Mouse (Mus musculus) kidney, postnatal 4 days (tissue): ENCODE results near the gene Klhdc7b.
A peak's percentile ranks its signal among the peaks of the same experiment; 100 is the strongest.

Experiments used
- DNase-seq, 2 experiments: peaks; one replicate each; pipeline ENCODE4 v3.0.0; 2021; ENCODE audit warnings: mixed read lengths in 2 of 2

Gene Klhdc7b

GRCm38 (mm10) chr15:89384617-89385016, at the start of gene Klhdc7b:
Gene Klhdc7b, plus strand, starts transcription at chr15:89384917.
- no peak for DNase-seq

GRCm38 (mm10) chr15:89336422-89336821, 48.3 kb upstream of the Klhdc7b start:
- no peak for DNase-seq

DNA sequence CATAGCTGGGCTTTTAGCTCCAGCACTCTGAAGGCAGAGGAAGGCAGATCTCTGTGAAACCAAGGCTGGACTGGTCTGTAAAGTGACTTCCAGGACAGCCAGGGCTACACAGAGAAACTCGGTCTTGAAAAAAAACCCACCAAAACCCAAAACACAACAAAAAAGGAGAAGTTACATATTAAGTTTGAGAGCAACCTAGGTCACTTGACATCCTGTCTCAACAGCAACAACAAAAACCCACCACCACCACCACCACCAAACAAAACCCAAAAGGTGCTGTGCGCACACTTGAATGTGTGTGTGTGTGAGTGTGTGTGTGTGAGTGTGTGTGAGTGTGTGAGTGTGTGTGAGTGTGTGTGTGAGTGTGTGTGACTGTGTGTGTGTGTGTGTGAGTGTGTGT, 45.0 kb upstream of the Klhdc7b start:
- DNase-seq = no peak

- DNase-seq = no peak
Measured at GRCm38 (mm10) chr15:89340136-89340535, 44.6 kb upstream of the Klhdc7b start.

DNA sequence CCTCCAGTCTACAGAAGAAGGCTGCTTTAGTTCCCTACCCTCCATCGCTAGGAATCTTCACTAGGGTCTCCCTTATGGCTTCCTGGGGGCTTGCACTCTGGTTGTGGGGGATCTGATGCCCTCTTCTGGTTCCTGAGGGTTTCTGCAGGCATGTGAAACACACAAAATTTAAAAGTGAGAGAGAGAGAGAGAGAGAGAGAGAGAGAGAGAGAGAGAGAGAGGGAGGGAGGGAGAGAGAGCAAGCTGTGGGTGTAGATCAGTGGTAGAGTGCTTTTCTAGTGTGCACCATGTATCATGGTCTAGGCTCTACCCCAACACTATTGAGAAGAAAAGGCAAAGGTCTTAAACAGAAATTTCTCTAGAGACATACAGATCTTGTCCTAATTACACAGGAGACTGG, 43.0 kb upstream of the Klhdc7b start:
- DNase-seq = no peak

DNA sequence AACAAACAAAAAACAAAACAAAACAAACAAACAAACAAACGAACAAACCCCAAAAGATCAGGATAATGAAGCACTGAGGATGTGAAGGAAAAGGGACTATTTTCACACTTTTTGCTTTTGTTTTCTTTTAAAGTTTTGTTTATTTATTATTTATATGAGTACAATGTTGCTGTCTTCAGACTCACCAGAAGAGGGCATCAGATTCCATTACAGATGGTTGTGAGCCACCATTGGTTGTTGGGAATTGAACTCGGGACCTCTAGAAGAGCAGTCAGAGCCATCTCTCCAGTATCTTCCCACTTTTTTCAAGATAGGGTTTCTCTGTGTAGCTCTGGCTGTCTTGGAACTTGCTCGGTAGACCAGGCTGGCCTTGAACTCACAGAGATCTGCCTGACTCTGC, 41.4 kb upstream of the Klhdc7b start:
- no peak for DNase-seq

DNA sequence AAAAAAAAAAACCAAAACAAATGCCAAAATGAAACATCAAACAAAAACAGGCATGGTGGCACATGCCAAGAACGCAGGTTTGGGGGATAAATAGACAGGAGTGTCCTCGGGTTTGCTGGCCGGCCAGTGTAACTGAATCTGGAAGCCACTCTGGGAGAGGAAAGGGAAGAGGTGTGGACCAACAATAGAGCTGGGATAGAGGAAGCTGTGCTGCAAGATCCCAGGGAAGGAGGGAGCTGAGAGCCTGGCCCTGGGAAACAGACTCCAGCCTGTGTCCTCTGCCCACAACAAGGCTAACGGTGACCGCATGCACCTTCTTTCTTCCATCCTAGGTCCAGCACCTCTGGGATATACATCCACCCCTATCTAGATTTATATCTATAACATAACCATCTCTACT, 34.3 kb upstream of the Klhdc7b start:
- no peak for DNase-seq

GRCm38 (mm10) chr15:89351302-89351701, 33.4 kb upstream of the Klhdc7b start:
- no peak for DNase-seq

GRCm38 (mm10) chr15:89352054-89352453, 32.7 kb upstream of the Klhdc7b start:
- no peak for DNase-seq

DNA sequence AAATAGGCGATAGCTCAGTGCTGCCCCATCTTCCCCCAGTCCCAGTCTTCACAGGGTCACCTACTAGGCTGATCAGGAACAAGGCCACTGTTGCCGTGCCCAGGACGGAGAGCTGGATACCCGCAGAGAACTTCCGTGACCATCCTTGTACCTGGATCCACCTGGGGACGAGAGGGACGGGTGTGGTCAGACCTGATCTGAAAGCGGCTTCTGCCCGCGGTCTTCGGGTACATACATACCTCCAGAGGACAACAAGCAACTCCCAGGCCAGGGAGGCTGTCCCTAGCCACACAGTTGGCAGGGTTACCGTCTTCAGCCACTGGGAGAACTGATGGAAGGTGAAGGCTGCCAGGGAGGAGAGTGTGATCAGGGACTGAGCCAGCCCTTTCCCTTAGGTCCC, 31.9 kb upstream of the Klhdc7b start:
- no peak for DNase-seq

GRCm38 (mm10) chr15:89353837-89354236, 30.9 kb upstream of the Klhdc7b start:
- no peak for DNase-seq

DNA sequence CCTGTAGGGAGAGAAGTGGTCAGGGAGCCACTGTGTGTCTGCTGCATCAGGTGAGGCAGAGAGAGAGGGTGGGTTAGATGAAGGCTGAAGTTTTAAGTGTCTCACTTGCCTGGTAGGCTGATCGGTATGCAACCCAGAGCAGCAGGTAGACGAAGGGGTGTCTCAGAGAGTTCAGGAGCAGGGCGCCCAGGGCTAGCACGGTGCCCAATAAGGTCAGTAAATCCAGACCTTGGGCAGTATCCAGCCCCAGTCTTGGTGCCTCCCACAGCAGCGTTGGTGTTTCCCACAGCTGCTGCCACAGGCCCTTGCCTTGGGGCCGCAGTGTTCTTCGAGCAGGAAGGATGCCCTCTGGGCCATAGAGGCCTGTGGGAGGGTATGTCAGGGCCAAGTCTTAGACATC, 30.3 kb upstream of the Klhdc7b start:
- no peak for DNase-seq

- DNase-seq = peak; percentile 98 to 99
Measured at GRCm38 (mm10) chr15:89355241-89356187, 29.2 kb upstream of the Klhdc7b start, which contains the start of the genes Lmf2 and Ncaph2. Gene Lmf2, minus strand, starts transcription at chr15:89355659. Gene Ncaph2, plus strand, starts transcription at chr15:89355719.

GRCm38 (mm10) chr15:89356372-89356771, 28.3 kb upstream of the Klhdc7b start:
- peak; percentile 92 to 95 for DNase-seq

- DNase-seq = no peak
Measured at GRCm38 (mm10) chr15:89358784-89359183, 25.9 kb upstream of the Klhdc7b start.

DNA sequence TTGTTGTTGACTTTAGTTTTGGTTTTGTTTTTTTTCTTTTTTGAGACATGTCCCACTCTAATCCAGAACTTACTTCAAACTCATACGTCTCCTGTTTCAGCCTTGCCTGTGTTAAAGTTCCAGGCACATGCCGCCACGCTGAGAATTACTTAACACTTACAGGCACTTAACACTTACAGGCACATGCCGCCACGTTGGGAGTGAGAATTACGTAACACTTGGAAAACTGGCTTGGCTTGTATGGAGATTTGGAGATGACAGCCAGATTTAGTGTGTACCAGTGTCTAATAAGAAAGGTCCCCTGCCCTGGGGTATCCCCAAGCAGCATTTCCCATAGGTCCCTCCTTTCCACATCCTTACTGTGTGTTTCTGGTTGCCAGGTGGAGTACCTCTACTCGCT, 21.7 kb upstream of the Klhdc7b start:
- DNase-seq = no peak

GRCm38 (mm10) chr15:89365141-89365551, 19.6 kb upstream of the Klhdc7b start:
- no peak for DNase-seq

DNA sequence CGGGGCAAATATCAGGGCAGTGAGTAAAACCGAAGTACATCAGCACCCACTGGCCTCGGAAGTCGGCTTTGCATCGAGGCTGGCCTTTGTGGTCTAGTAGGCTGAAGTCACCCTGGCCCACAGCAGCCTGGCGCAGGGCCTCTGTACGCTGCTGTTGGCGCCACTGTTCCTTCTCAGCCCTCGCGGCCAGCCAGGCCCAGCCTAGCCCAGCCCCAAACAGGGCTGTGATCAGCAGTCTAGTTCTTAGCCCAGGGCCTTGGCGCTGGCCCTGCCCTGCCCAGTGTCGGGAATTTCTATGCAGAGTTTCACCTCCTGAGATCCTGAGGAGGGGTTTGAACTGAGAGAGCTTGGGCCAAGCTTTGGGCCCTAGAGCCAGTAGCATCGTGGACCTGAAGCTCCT, 12.6 kb upstream of the Klhdc7b start:
- no peak for DNase-seq

GRCm38 (mm10) chr15:89372536-89372935, 12.2 kb upstream of the Klhdc7b start:
- no peak for DNase-seq

DNA sequence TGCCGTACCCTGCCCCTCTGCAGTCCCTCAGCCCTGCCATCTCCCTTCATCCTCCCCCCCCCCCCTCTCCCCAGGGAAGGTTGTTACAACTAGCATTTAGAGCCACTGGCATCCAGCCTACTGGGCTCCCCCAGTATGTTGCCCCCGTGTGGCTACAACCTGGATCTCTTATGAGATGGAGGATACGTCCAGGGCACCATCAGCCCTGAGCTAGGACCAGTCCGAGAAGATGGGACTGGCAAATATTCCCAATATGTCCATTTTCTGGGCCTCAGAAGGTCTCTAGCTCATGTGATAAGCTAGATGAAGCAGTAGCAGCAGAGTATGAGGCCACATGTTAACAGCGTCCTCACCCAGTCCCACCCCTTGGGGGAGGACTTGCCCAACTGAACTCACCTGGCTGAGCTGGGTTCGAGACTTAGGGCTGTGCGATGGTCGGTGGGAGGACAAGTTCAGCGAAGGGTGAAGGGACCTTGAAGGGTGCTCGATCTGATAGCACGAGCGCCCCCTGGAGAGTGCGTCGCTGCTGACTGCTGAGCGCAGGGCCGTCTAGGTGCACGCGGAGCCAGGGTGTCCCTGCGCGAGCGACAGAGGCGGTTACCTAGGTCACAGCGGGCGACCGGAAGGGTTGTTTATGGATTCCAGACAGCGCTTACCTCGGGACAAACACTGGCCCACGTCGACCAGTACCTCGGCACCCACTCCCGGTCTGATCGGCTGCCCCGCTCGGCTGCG, 11.5 kb upstream of the Klhdc7b start:
- DNase-seq = peak; percentile 92 to 95

DNA sequence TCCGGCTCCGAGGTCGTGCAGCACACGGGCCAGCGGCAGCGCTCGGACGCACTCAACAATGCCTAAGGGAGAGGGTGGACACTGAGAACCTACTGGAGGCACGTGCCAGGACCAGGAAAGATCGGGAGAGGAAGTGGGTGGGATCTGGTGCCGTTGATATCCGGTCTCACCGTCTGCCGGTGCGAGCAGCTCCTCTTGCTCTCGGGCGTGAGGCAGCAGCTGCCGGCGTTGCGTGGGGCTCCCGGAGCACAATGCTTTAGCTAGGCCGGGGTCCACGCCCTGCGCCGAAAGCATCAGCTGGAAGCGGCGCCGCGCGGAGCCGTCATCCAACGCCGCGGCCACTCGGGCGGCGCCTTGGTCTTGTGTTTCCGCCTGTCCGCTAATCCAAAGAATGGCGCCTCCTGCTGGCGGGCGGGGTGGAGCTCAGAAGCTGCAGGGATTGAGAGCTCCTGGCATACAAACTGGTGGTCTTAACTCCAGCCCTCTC, 10.9 kb upstream of the Klhdc7b start, which contains the start of gene Sco2:
Sco2 (minus strand) TSS at position 85 of the 487 bp plus-strand sequence.
- DNase-seq = peak; percentile 98

DNA sequence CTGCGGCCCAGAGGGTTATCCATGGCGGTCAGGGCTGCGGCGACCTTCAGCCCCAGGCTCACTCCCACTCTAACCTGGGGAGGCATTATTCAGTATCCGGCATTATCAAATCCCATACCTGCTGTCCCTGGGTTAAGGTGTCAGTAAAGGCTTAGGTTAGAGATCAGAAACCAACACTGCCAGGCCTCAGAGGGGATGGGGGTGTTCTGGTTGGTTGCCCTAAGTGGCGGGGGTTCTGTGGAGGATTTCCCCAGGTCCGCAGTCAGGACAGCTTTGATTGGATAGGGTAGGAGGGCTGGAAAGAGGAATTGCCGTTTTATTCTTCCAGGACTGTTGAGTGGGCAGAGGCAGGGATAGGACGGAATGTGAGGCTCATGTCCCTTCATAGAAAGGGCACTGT, 10.4 kb upstream of the Klhdc7b start:
- no peak for DNase-seq

DNA sequence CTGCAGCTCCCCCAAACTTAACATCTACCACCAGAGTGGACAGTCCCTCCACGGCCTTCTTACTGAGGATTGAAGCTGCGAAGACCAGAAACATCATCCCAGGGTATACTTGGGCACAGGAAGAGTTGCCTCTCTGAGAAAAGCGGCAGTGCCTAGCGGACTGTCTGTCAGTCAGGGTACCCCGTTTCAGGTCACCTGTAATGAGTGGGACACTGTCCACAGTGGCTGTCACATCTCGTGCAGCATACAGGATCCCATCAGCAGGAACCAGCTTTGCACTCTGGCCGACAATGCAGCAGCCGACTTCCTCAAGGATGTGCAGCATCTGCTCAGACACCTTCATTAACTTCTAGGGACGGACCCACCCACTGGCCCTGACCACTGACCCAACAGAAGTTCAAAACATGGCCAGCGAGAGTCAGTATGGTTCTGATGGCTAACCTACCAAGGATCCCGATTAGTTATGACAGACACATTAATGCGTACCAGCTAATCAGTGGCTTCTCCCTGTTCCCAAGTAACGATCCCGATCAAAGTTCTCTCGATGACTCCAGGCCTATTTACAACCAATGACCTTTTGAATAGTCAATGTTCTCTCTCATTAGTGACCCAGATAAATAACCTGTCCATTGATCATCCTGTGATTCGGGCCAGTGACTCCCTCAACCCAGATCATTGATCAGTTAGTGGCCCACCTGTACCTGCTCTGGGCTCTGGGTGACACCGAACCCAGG, 9.7 kb upstream of the Klhdc7b start:
- no peak for DNase-seq
